Mouse (Mus musculus): ENCODE results near the gene Ccdc24.

GRCm38 (mm10) chr4:117850871-117851270 is 21.5 kb downstream of the Ccdc24 start:
- TF ChIP-seq CTCF (IDR thresholded peaks at IDR 0.05; ENCODE audit: control insufficient read depth, insufficient read depth, insufficient read length) (no peak), CEBPB (IDR thresholded peaks at IDR 0.05; ENCODE audit: low read depth) (no peak), MAX (IDR thresholded peaks at IDR 0.05) (no peak), USF1 (IDR thresholded peaks at IDR 0.05; ENCODE audit: low read depth) (no peak), MYOD1 (IDR thresholded peaks at IDR 0.05; ENCODE audit: control insufficient read depth, insufficient read length, low read depth) (no peak), MYOG (IDR thresholded peaks at IDR 0.05; ENCODE audit: control insufficient read depth, extremely low read depth, insufficient read length) (no peak), FOSL1 (IDR thresholded peaks at IDR 0.05; ENCODE audit: insufficient read depth, low read length, poor library complexity, severe bottlenecking) (no peak)

Data from C2C12 (cell line).